Mouse (Mus musculus): ENCODE results near the gene Fkbp15. TPM values are rescaled to one million over a fixed set of nuclear protein-coding genes. Genes with fewer than 3 reads are reported as not detected.

Fkbp15 gene
- total RNA-seq, 2 experiments from 2014 or later, result 19.5 to 23.6 TPM

- no peak for DNase-seq
- intact Hi-C loops (cut with DNase I), result no loop called here
These were observed 108.6 kb downstream of the Fkbp15 start for GRCm38 (mm10) chr4:62251776-62252175.

GRCm38 (mm10) chr4:62250896-62251544 lies 109.3 kb downstream of the Fkbp15 start:
- intact Hi-C loops (cut with DNase I), result no loop called here

More at GRCm38 (mm10) chr4:62250896-62251544, 109.3 kb downstream of the Fkbp15 start:
- no peak for DNase-seq

Other genes starting within 250 kb of the Fkbp15 start
- gene Mup21, start 209.7 kb downstream of the Fkbp15 start, total RNA-seq (2021), result not detected
- gene Zfp37, start 129.5 kb downstream of the Fkbp15 start, total RNA-seq (2021), result 1 to 10 TPM; 2.3 to 2.8 TPM
- gene Slc31a2, start 98.0 kb downstream of the Fkbp15 start, total RNA-seq (2021), result 10 to 100 TPM; 16.2 to 17.2 TPM
- gene Slc31a1, start 179 bp upstream of the Fkbp15 start, total RNA-seq (2021), result 10 to 100 TPM; 25.9 to 28.5 TPM
- 10 to 100 TPM; 42.3 to 44.4 TPM for gene Cdc26, start 48.1 kb upstream of the Fkbp15 start, total RNA-seq (2021)
- gene Prpf4, start 48.2 kb upstream of the Fkbp15 start, total RNA-seq (2021), result 10 to 100 TPM in 1 of 2 experiments, 1 to 10 TPM in 1; 9.7 to 10.7 TPM
- gene Rnf183, start 74.7 kb upstream of the Fkbp15 start, total RNA-seq (2021), result not detected
- gene Wdr31, start 110.3 kb upstream of the Fkbp15 start, total RNA-seq (2021), result under 1 TPM; 0.65 to 0.66 TPM
- under 1 TPM in 1 of 2 experiments, not detected in 1; 0.12 TPM for gene Bspry, start 119.5 kb upstream of the Fkbp15 start, total RNA-seq (2021)
- 1 to 10 TPM; 5.0 to 5.4 TPM for gene Hdhd3, start 142.9 kb upstream of the Fkbp15 start, total RNA-seq (2021)
- gene Alad, start 159.4 kb upstream of the Fkbp15 start, total RNA-seq (2021), result 10 to 100 TPM; 46.5 to 47.9 TPM
- gene Pole3, start 164.5 kb upstream of the Fkbp15 start, total RNA-seq (2021), result 10 to 100 TPM; 18.6 to 19.1 TPM
- gene 4933430I17Rik, start 164.8 kb upstream of the Fkbp15 start, total RNA-seq (2021), result under 1 TPM in 1 of 2 experiments, not detected in 1; 0.19 TPM
- 10 to 100 TPM; 38.9 to 42.2 TPM for gene Rgs3, start 199.3 kb upstream of the Fkbp15 start, total RNA-seq (2021)

All from heart, postnatal 14 days (tissue).